Mouse (Mus musculus): ENCODE data around the gene Ankrd66. TPM values are rescaled to one million over a fixed set of nuclear protein-coding genes. Genes with fewer than 3 reads are reported as not detected.
"Not testable (repeated sequence)": the region's sequence is repeated elsewhere in the genome, so short reads cannot be mapped to it uniquely, and the experiment has no call there.

The Ankrd66 gene
- polyA plus RNA-seq, 1 experiment, result 3.9 TPM

GRCm38 (mm10) chr17:43557104-43557503 is 13.7 kb upstream of the Ankrd66 start:
- 36% methylated on average over 4 of the region's 4 CpGs for WGBS
- TF ChIP-seq POLR2A (IDR thresholded peaks at IDR 0.05; ENCODE audit: borderline replicate concordance, control insufficient read depth, low read depth, low read length) (no peak), CTCF (IDR thresholded peaks at IDR 0.05; ENCODE audit: control insufficient read depth, insufficient read depth, low read length) (no peak)
- Histone ChIP-seq H3K4me1 (ENCODE audit: control insufficient read depth, insufficient read depth, low read length) (peaks cover 6% of the 10 kb centered on the region), H3K4me3 (replicated peaks; ENCODE audit: control insufficient read depth, low read depth, low read length) (no peak overlapping the region), H3K27ac (ENCODE audit: control insufficient read depth, insufficient read depth, low read depth, low read length, poor library complexity) (peak overlapping the region; percentile 85)

GRCm38 (mm10) chr17:43554516-43555403 is 11.3 kb upstream of the Ankrd66 start:
- Histone ChIP-seq H3K27ac (ENCODE audit: control insufficient read depth, insufficient read depth, low read depth, low read length, poor library complexity) (no peak overlapping the region), H3K4me3 (replicated peaks; ENCODE audit: control insufficient read depth, low read depth, low read length) (no peak overlapping the region), H3K4me1 (ENCODE audit: control insufficient read depth, insufficient read depth, low read length) (peaks cover 6% of the 10 kb centered on the region)
- WGBS, result 33% methylated on average over 12 of the region's 12 CpGs
- TF ChIP-seq CTCF (IDR thresholded peaks at IDR 0.05; ENCODE audit: control insufficient read depth, insufficient read depth, low read length) (no peak), POLR2A (IDR thresholded peaks at IDR 0.05; ENCODE audit: borderline replicate concordance, control insufficient read depth, low read depth, low read length) (no peak)

GRCm38 (mm10) chr17:43551122-43551630 is 7.7 kb upstream of the Ankrd66 start:
- no peak overlapping the region for H3K4me3 ChIP-seq (replicated peaks; ENCODE audit: control insufficient read depth, low read depth, low read length)
- no peak overlapping the region for H3K27ac ChIP-seq (ENCODE audit: control insufficient read depth, insufficient read depth, low read depth, low read length, poor library complexity)
- peaks cover 4% of the 10 kb centered on the region; the same call in 1 of the 2 replicates for H3K4me1 ChIP-seq (ENCODE audit: control insufficient read depth, insufficient read depth, low read length)
- WGBS, result 81% methylated on average over 3 of the region's 3 CpGs
- TF ChIP-seq CTCF (IDR thresholded peaks at IDR 0.05; ENCODE audit: control insufficient read depth, insufficient read depth, low read length), result no peak
- no peak for TF ChIP-seq POLR2A (IDR thresholded peaks at IDR 0.05; ENCODE audit: borderline replicate concordance, control insufficient read depth, low read depth, low read length)

GRCm38 (mm10) chr17:43544040-43544439 is 601 bp upstream of the Ankrd66 start:
- 74% methylated on average over 4 of the region's 4 CpGs for WGBS
- TF ChIP-seq POLR2A (IDR thresholded peaks at IDR 0.05; ENCODE audit: borderline replicate concordance, control insufficient read depth, low read depth, low read length) (no peak), CTCF (IDR thresholded peaks at IDR 0.05; ENCODE audit: control insufficient read depth, insufficient read depth, low read length) (no peak)

GRCm38 (mm10) chr17:43538767-43539166 is 4.7 kb downstream of the Ankrd66 start:
- no peak for TF ChIP-seq CTCF (IDR thresholded peaks at IDR 0.05; ENCODE audit: control insufficient read depth, insufficient read depth, low read length)
- Histone ChIP-seq H3K4me3 (replicated peaks; ENCODE audit: control insufficient read depth, low read depth, low read length) (no peak overlapping the region), H3K4me1 (ENCODE audit: control insufficient read depth, insufficient read depth, low read length) (peaks cover 5% of the 10 kb centered on the region), H3K27ac (ENCODE audit: control insufficient read depth, insufficient read depth, low read depth, low read length, poor library complexity) (peak overlapping the region; percentile 73; the same call in 1 of the 2 replicates)
- WGBS, result 65% methylated on average over 3 of the region's 3 CpGs

More at GRCm38 (mm10) chr17:43544040-43544439, 601 bp upstream of the Ankrd66 start:
- H3K27ac ChIP-seq (ENCODE audit: control insufficient read depth, insufficient read depth, low read depth, low read length, poor library complexity), result no peak overlapping the region
- H3K4me3 ChIP-seq (replicated peaks; ENCODE audit: control insufficient read depth, low read depth, low read length), result no peak overlapping the region
- H3K4me1 ChIP-seq (ENCODE audit: control insufficient read depth, insufficient read depth, low read length), result peaks cover 7% of the 10 kb centered on the region; the same call in 1 of the 2 replicates

GRCm38 (mm10) chr17:43536841-43537240 is 6.6 kb downstream of the Ankrd66 start:
- H3K4me3 ChIP-seq (replicated peaks; ENCODE audit: control insufficient read depth, low read depth, low read length); H3K4me1 ChIP-seq (ENCODE audit: control insufficient read depth, insufficient read depth, low read length); H3K27ac ChIP-seq (ENCODE audit: control insufficient read depth, insufficient read depth, low read depth, low read length, poor library complexity): not testable (repeated sequence)
- 67% methylated on average over 6 of the region's 6 CpGs for WGBS

GRCm38 (mm10) chr17:43534362-43535222 is 8.8 kb downstream of the Ankrd66 start:
- no peak for TF ChIP-seq CTCF (IDR thresholded peaks at IDR 0.05; ENCODE audit: control insufficient read depth, insufficient read depth, low read length)
- TF ChIP-seq POLR2A (IDR thresholded peaks at IDR 0.05; ENCODE audit: borderline replicate concordance, control insufficient read depth, low read depth, low read length), result no peak
- WGBS, result 26% methylated on average over 23 of the region's 23 CpGs
- no peak overlapping the region for H3K4me3 ChIP-seq (replicated peaks; ENCODE audit: control insufficient read depth, low read depth, low read length)

GRCm38 (mm10) chr17:43531192-43531591 is 12.2 kb downstream of the Ankrd66 start:
- Histone ChIP-seq H3K27ac (ENCODE audit: control insufficient read depth, insufficient read depth, low read depth, low read length, poor library complexity) (no peak overlapping the region), H3K4me1 (ENCODE audit: control insufficient read depth, insufficient read depth, low read length) (peaks cover 3% of the 10 kb centered on the region; the same call in 1 of the 2 replicates), H3K4me3 (replicated peaks; ENCODE audit: control insufficient read depth, low read depth, low read length) (no peak overlapping the region)
- WGBS, result 77% methylated on average over 4 of the region's 4 CpGs
- no peak for TF ChIP-seq CTCF (IDR thresholded peaks at IDR 0.05; ENCODE audit: control insufficient read depth, insufficient read depth, low read length)
- no peak for TF ChIP-seq POLR2A (IDR thresholded peaks at IDR 0.05; ENCODE audit: borderline replicate concordance, control insufficient read depth, low read depth, low read length)

More at GRCm38 (mm10) chr17:43534362-43535222, 8.8 kb downstream of the Ankrd66 start:
- Histone ChIP-seq H3K27ac (ENCODE audit: control insufficient read depth, insufficient read depth, low read depth, low read length, poor library complexity) (no peak overlapping the region), H3K4me1 (ENCODE audit: control insufficient read depth, insufficient read depth, low read length) (peaks cover 5% of the 10 kb centered on the region)

Measured in bone marrow, adult 2 months (tissue).